Comparison of ENCODE assay signal across 8 mouse cellular contexts in genomic region chr5:140282376-140282775, GRCm38 (mm10). TPM values are rescaled to one million over a fixed set of nuclear protein-coding genes. Genes with fewer than 3 reads are reported as not detected.
DNase-seq lines count a peak whose midpoint lies in the region; ATAC-seq and TF ChIP-seq lines count a peak whose summit lies in the region.
"Had no signal": no experiment of that assay in that cellular context is flagged by ENCODE, and none has a peak within 500 bp of the region (broad histone marks: within the 10 kb centered on the region; RNA-seq: fewer than 3 reads in every experiment).

No protein-coding gene starts in this region.

- no peaks in the 10 kb centered on the region for H3K27me3 ChIP-seq in liver, postnatal 0 days (ENCODE audit: insufficient read depth, low read length)
- no peaks in the 10 kb centered on the region for H3K27me3 ChIP-seq in liver, embryonic 11.5 days (replicated peaks; ENCODE audit: control insufficient read depth, insufficient read depth, low read length)
- H3K27me3 ChIP-seq: limb, embryonic 12.5 days had no signal

- no peak overlapping the region for H3K9ac ChIP-seq in liver, postnatal 0 days (replicated peaks)
- no peak overlapping the region for H3K9ac ChIP-seq in liver, embryonic 11.5 days (ENCODE audit: low read depth, low read length)
- H3K9ac ChIP-seq: limb, embryonic 12.5 days had no signal

- 80% methylated on average over 8 of the region's 8 CpGs for WGBS in liver, postnatal 0 days (ENCODE audit: insufficient replicate concordance)
- WGBS in liver, embryonic 11.5 days: 80% methylated on average over 8 of the region's 8 CpGs

- H3K4me1 ChIP-seq in liver, postnatal 0 days (ENCODE audit: insufficient read depth): peaks cover 10% of the 10 kb centered on the region
- H3K4me1 ChIP-seq in liver, embryonic 11.5 days (replicated peaks; ENCODE audit: control insufficient read depth, insufficient read depth, low read length): no peaks in the 10 kb centered on the region

- no peak overlapping the region for H3K4me2 ChIP-seq in liver, postnatal 0 days (ENCODE audit: low read depth, low read length)
- H3K4me2 ChIP-seq in liver, embryonic 11.5 days: no peak overlapping the region
- H3K4me2 ChIP-seq: limb, embryonic 12.5 days had no signal

- H3K4me3 ChIP-seq in liver, postnatal 0 days (ENCODE audit: low read depth, low read length): no peak overlapping the region
- H3K4me3 ChIP-seq in liver, embryonic 11.5 days (ENCODE audit: low read depth, low read length): no peak overlapping the region
- H3K4me3 ChIP-seq: limb, embryonic 12.5 days had no signal

- 0 out of 2 replicates have a peak, but pooled peaks cover 6% of the 10 kb centered on the region for H3K36me3 ChIP-seq in liver, postnatal 0 days (replicated peaks; ENCODE audit: insufficient read depth, low read length)
- H3K36me3 ChIP-seq in liver, embryonic 11.5 days (ENCODE audit: control insufficient read depth, insufficient read depth, low read length): peaks cover 16% of the 10 kb centered on the region; the same call in 1 of the 2 replicates

- no peak for TF ChIP-seq POLR2A in brain, embryonic 14.5 days (IDR thresholded peaks at IDR 0.05; ENCODE audit: borderline replicate concordance, extremely low read depth, insufficient read depth, insufficient read length, poor library complexity, severe bottlenecking)

- TF ChIP-seq EP300 in liver, postnatal 0 days (IDR thresholded peaks at IDR 0.05; ENCODE audit: low read depth): no peak

- H3K9me3 ChIP-seq in liver, postnatal 0 days (ENCODE audit: low read length): no peaks in the 10 kb centered on the region
- no peaks in the 10 kb centered on the region for H3K9me3 ChIP-seq in liver, embryonic 11.5 days (ENCODE audit: control insufficient read depth, low read length)
- H3K9me3 ChIP-seq: limb, embryonic 12.5 days had no signal

- no peak for TF ChIP-seq CTCF in liver, postnatal 0 days (IDR thresholded peaks at IDR 0.05; ENCODE audit: low read depth)
- no peak for TF ChIP-seq CTCF in brain, embryonic 14.5 days (IDR thresholded peaks at IDR 0.05; ENCODE audit: borderline replicate concordance, extremely low read depth, insufficient read depth, insufficient read length)

- H3K27ac ChIP-seq in liver, postnatal 0 days (ENCODE audit: low read depth): peak overlapping the region; percentile 37
- H3K27ac ChIP-seq in liver, embryonic 11.5 days (ENCODE audit: low read depth, low read length): no peak overlapping the region
- H3K27ac ChIP-seq: limb, embryonic 12.5 days had no signal

- peak; percentile 28 for DNase-seq in liver, postnatal 0 days
- no peak for DNase-seq in liver, embryonic 11.5 days (ENCODE audit: low spot score)
- peak; percentile 61 for DNase-seq in brain, embryonic 14.5 days (ENCODE audit: low read depth)
- peak; percentile 23 for DNase-seq in gastrocnemius, postnatal 25 days
- DNase-seq in ovary, postnatal 14 days (ENCODE audit: low spot score): peak; percentile 27
- no peak for DNase-seq in left cerebral cortex, adult 11 months (ENCODE audit: low spot score)
- no peak for DNase-seq in spleen, postnatal 14 days (ENCODE audit: low spot score in 2 of 2)

- peak; percentile 71 for ATAC-seq in liver, postnatal 0 days
- ATAC-seq in liver, embryonic 11.5 days (replicated peaks; ENCODE audit: low FRiP score): no peak

RNA-seq across cellular contexts. Expression of gene Mad1l1, which starts 39.0 kb away (rescaled TPM):
- polyA plus RNA-seq in liver, postnatal 0 days (2015; fragmentation: Nextera tagmentation; extraction: Ambion mirVana): 16.4 and 17.0 TPM in 2 replicates
- 43.0 and 43.4 TPM in 2 replicates for polyA plus RNA-seq in liver, embryonic 11.5 days (2014; fragmentation: Nextera tagmentation; extraction: Ambion mirVana)
- 29.9 and 30.0 TPM in 2 replicates for polyA plus RNA-seq in brain, embryonic 14.5 days (2012; rRNA removed)
- 1 to 10 TPM; 7.5 to 7.6 TPM for total RNA-seq in gastrocnemius, postnatal 25 days (2021)

RNA-seq across cellular contexts. Expression of gene Nudt1, which starts 39.1 kb away (rescaled TPM):
- polyA plus RNA-seq in liver, postnatal 0 days (2015; fragmentation: Nextera tagmentation; extraction: Ambion mirVana): 18.1 and 18.6 TPM in 2 replicates
- polyA plus RNA-seq in liver, embryonic 11.5 days (2014; fragmentation: Nextera tagmentation; extraction: Ambion mirVana): 58.3 and 62.3 TPM in 2 replicates
- polyA plus RNA-seq in brain, embryonic 14.5 days (2012; rRNA removed): 17.3 and 20.1 TPM in 2 replicates
- total RNA-seq in gastrocnemius, postnatal 25 days (2021): 1 to 10 TPM; 5.3 to 6.5 TPM

RNA-seq across cellular contexts. Expression of gene Mrm2, which starts 49.3 kb away (rescaled TPM):
- 7.2 and 8.1 TPM in 2 replicates for polyA plus RNA-seq in liver, postnatal 0 days (2015; fragmentation: Nextera tagmentation; extraction: Ambion mirVana)
- 20.2 and 21.7 TPM in 2 replicates for polyA plus RNA-seq in liver, embryonic 11.5 days (2014; fragmentation: Nextera tagmentation; extraction: Ambion mirVana)
- polyA plus RNA-seq in brain, embryonic 14.5 days (2012; rRNA removed): 14.4 and 15.4 TPM in 2 replicates
- total RNA-seq in gastrocnemius, postnatal 25 days (2021): 1 to 10 TPM; 6.9 to 7.2 TPM

Comparison
In these comparisons a context has a peak if more than half of its experiments do, and no peak if none do; other contexts are left out.
1. DNase-seq: peak in liver, postnatal 0 days (single experiment), brain, embryonic 14.5 days (single experiment), gastrocnemius, postnatal 25 days (single experiment) and ovary, postnatal 14 days (single experiment); none in liver, embryonic 11.5 days (single experiment), left cerebral cortex, adult 11 months (single experiment) and spleen, postnatal 14 days (0 of 2).